Mouse (Mus musculus): ENCODE results near the gene Ndufb7.

DNA sequence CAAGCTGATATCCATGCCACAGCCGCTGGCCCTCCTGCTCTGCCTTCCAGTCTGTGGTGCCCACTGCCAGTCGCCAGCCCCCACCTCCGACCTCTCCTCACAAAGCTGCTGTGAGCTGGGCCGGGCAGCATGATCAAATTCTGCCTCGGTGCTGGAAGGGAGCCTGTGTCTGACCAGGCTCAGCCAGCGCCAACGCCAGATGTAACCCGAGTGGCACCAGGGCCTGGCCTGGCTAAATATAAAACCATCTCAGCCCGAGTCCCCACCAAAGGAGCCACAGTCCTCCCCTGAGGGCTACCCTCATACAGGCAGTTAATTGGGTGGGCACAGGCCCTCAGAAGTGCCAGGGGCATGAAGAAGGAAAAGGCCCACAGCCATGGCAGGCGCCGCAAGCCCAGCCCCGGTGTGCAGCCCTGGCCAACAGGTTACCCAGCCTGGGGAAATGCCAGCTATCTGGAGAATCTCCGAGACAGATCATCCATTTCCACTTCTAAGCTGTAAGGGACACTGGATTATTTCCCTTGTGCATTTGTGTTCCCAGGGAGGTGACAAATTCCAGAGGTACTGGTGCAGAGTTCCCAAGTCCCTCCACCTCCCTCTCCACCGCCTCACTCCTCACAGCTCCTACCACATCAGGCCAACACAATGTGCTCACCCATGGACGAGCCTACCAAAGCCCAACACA lies 8.3 kb downstream of the Ndufb7 start:
- TF ChIP-seq GATA1 (IDR thresholded peaks at IDR 0.05; ENCODE audit: low read length) (no peak), TAL1 (IDR thresholded peaks at IDR 0.05; ENCODE audit: low read length) (no peak)
